Mouse (Mus musculus): Measurements from ENCODE around the gene Ngly1.

GRCm38 (mm10) chr14:16273677-16274076 is 24.6 kb downstream of the Ngly1 start:
- TF ChIP-seq CTCF (IDR thresholded peaks at IDR 0.05; ENCODE audit: borderline replicate concordance, control insufficient read depth, extremely low read depth, insufficient read depth, low read length, poor library complexity) = no peak
- TF ChIP-seq POLR2A (IDR thresholded peaks at IDR 0.05; ENCODE audit: control insufficient read depth, extremely low read depth, insufficient read depth, low read length, poor library complexity) = no peak

Data from thymus, adult 2 months (tissue).